In genomic region chr1:58744645-58745044, GRCm38 (mm10) we compare ENCODE assay signal across 17 mouse cellular contexts. TPM values are rescaled to one million over a fixed set of nuclear protein-coding genes. Genes with fewer than 3 reads are reported as not detected.
DNase-seq lines count a peak whose midpoint lies in the region; ATAC-seq and TF ChIP-seq lines count a peak whose summit lies in the region.
"Had no signal": no experiment of that assay in that cellular context is flagged by ENCODE, and none has a peak within 500 bp of the region (broad histone marks: within the 10 kb centered on the region; RNA-seq: fewer than 3 reads in every experiment).

No protein-coding gene starts in this region.

- no peaks in the 10 kb centered on the region for H3K9me3 ChIP-seq in embryonic facial prominence, embryonic 14.5 days (ENCODE audit: control insufficient read depth, low read length)
- no peaks in the 10 kb centered on the region for H3K9me3 ChIP-seq in embryonic facial prominence, embryonic 10.5 days
- no peaks in the 10 kb centered on the region for H3K9me3 ChIP-seq in lung, postnatal 0 days (ENCODE audit: low read length)
- no peaks in the 10 kb centered on the region for H3K9me3 ChIP-seq in kidney, postnatal 0 days (replicated peaks; ENCODE audit: low read length)
- no peaks in the 10 kb centered on the region for H3K9me3 ChIP-seq in hindbrain, embryonic 11.5 days (ENCODE audit: control insufficient read depth, low read length)
- H3K9me3 ChIP-seq: forebrain, embryonic 10.5 days; hindbrain, embryonic 15.5 days; midbrain, embryonic 10.5 days; stomach, embryonic 15.5 days had no signal

- 84% methylated on average over 7 of the region's 7 CpGs for WGBS in embryonic facial prominence, embryonic 14.5 days
- WGBS in embryonic facial prominence, embryonic 10.5 days = 87% methylated on average over 7 of the region's 7 CpGs
- WGBS in lung, postnatal 0 days = 77% methylated on average over 7 of the region's 7 CpGs
- WGBS in kidney, postnatal 0 days = 55% methylated on average over 7 of the region's 7 CpGs
- 82% methylated on average over 7 of the region's 7 CpGs for WGBS in small intestine, adult 2 months
- WGBS in hindbrain, embryonic 11.5 days = 92% methylated on average over 7 of the region's 7 CpGs

- peaks cover 90% of the 10 kb centered on the region for H3K36me3 ChIP-seq in embryonic facial prominence, embryonic 14.5 days (ENCODE audit: control insufficient read depth, insufficient read depth, low read length)
- peaks cover 97% of the 10 kb centered on the region for H3K36me3 ChIP-seq in embryonic facial prominence, embryonic 10.5 days (replicated peaks)
- H3K36me3 ChIP-seq in lung, postnatal 0 days (ENCODE audit: insufficient read depth, low read length) = peaks cover 70% of the 10 kb centered on the region
- H3K36me3 ChIP-seq in kidney, postnatal 0 days (ENCODE audit: insufficient read depth, low read length) = peaks cover 79% of the 10 kb centered on the region
- peaks cover 76% of the 10 kb centered on the region for H3K36me3 ChIP-seq in small intestine, adult 2 months (ENCODE audit: control insufficient read depth, insufficient read depth, low read length)
- no peaks in the 10 kb centered on the region for H3K36me3 ChIP-seq in hindbrain, embryonic 11.5 days (ENCODE audit: control insufficient read depth, insufficient read depth, low read length)

- no peak for TF ChIP-seq EP300 in lung, postnatal 0 days (IDR thresholded peaks at IDR 0.05)

- no peak overlapping the region for H3K9ac ChIP-seq in embryonic facial prominence, embryonic 14.5 days (ENCODE audit: low read depth, low read length)
- H3K9ac ChIP-seq in lung, postnatal 0 days (replicated peaks; ENCODE audit: low read depth) = no peak overlapping the region
- H3K9ac ChIP-seq in kidney, postnatal 0 days (ENCODE audit: low read depth, low read length) = no peak overlapping the region
- no peak overlapping the region for H3K9ac ChIP-seq in hindbrain, embryonic 11.5 days (ENCODE audit: low read depth, low read length)
- H3K9ac ChIP-seq: hindbrain, embryonic 15.5 days; liver, embryonic 14.5 days; stomach, embryonic 15.5 days had no signal

- ATAC-seq in embryonic facial prominence, embryonic 14.5 days (ENCODE audit: low read depth) = no peak
- no peak for ATAC-seq in lung, postnatal 0 days
- ATAC-seq in kidney, postnatal 0 days (replicated peaks; ENCODE audit: low FRiP score, low read depth) = peak; percentile 86
- ATAC-seq in hindbrain, embryonic 11.5 days (ENCODE audit: low FRiP score) = no peak
- ATAC-seq: Patski had no signal

- DNase-seq in embryonic facial prominence, embryonic 14.5 days (ENCODE audit: low spot score) = peak; percentile 11
- no peak for DNase-seq in embryonic facial prominence, embryonic 10.5 days (ENCODE audit: low spot score)
- DNase-seq in lung, postnatal 10 days = peak; percentile 68
- DNase-seq in lung, postnatal 0 days (ENCODE audit: low spot score) = no peak
- peak; percentile 37 for DNase-seq in kidney, postnatal 0 days (ENCODE audit: low spot score)
- no peak for DNase-seq in cerebellum, adult 8-10 months
- no peak for DNase-seq in hindbrain, embryonic 11.5 days (ENCODE audit: low spot score)
- DNase-seq: cerebellum, adult 9-10 months; thymus, postnatal 36 days had no signal

- no peak overlapping the region for H3K4me3 ChIP-seq in embryonic facial prominence, embryonic 14.5 days (ENCODE audit: low read depth, low read length)
- H3K4me3 ChIP-seq in embryonic facial prominence, embryonic 10.5 days = no peak overlapping the region
- no peak overlapping the region for H3K4me3 ChIP-seq in lung, postnatal 0 days (ENCODE audit: low read depth, low read length)
- H3K4me3 ChIP-seq in kidney, postnatal 0 days (replicated peaks; ENCODE audit: low read depth, low read length) = no peak overlapping the region
- no peak overlapping the region for H3K4me3 ChIP-seq in small intestine, adult 2 months (ENCODE audit: low read depth, low read length)
- no peak overlapping the region for H3K4me3 ChIP-seq in hindbrain, embryonic 11.5 days (ENCODE audit: low read depth, low read length)
- H3K4me3 ChIP-seq: forebrain, embryonic 10.5 days; hindbrain, embryonic 15.5 days; midbrain, embryonic 10.5 days; stomach, embryonic 15.5 days had no signal

- no peak for TF ChIP-seq POLR2A in small intestine, adult 2 months (IDR thresholded peaks at IDR 0.05; ENCODE audit: low read depth, low read length)

- H3K27ac ChIP-seq in embryonic facial prominence, embryonic 14.5 days (replicated peaks; ENCODE audit: low read depth, low read length) = no peak overlapping the region
- no peak overlapping the region for H3K27ac ChIP-seq in embryonic facial prominence, embryonic 10.5 days (replicated peaks)
- no peak overlapping the region for H3K27ac ChIP-seq in lung, postnatal 0 days (ENCODE audit: low read length)
- H3K27ac ChIP-seq in kidney, postnatal 0 days = peak overlapping the region; percentile 51
- 0 out of 2 replicates have a peak overlapping the region, but pooled peaks have one; percentile 26 for H3K27ac ChIP-seq in small intestine, adult 2 months (ENCODE audit: insufficient read depth, low read depth, low read length)
- no peak overlapping the region for H3K27ac ChIP-seq in hindbrain, embryonic 11.5 days (ENCODE audit: low read depth, low read length)
- H3K27ac ChIP-seq: forebrain, embryonic 10.5 days; hindbrain, embryonic 15.5 days; liver, embryonic 14.5 days; midbrain, embryonic 10.5 days; stomach, embryonic 15.5 days had no signal

- H3K4me2 ChIP-seq in embryonic facial prominence, embryonic 14.5 days (ENCODE audit: low read depth, low read length) = no peak overlapping the region
- H3K4me2 ChIP-seq in lung, postnatal 0 days (replicated peaks; ENCODE audit: low read depth, low read length) = no peak overlapping the region
- H3K4me2 ChIP-seq in kidney, postnatal 0 days (ENCODE audit: low read length) = no peak overlapping the region
- no peak overlapping the region for H3K4me2 ChIP-seq in hindbrain, embryonic 11.5 days (replicated peaks; ENCODE audit: low read depth, low read length)
- H3K4me2 ChIP-seq: hindbrain, embryonic 15.5 days; stomach, embryonic 15.5 days had no signal

- H3K27me3 ChIP-seq in embryonic facial prominence, embryonic 14.5 days (replicated peaks; ENCODE audit: control insufficient read depth, insufficient read depth, low read length) = no peaks in the 10 kb centered on the region
- H3K27me3 ChIP-seq in embryonic facial prominence, embryonic 10.5 days (replicated peaks; ENCODE audit: low read depth, poor library complexity, severe bottlenecking) = no peaks in the 10 kb centered on the region
- no peaks in the 10 kb centered on the region for H3K27me3 ChIP-seq in lung, postnatal 0 days (replicated peaks; ENCODE audit: insufficient read depth, low read length)
- no peaks in the 10 kb centered on the region for H3K27me3 ChIP-seq in kidney, postnatal 0 days (ENCODE audit: insufficient read depth, low read length)
- no peaks in the 10 kb centered on the region for H3K27me3 ChIP-seq in small intestine, adult 2 months (ENCODE audit: control insufficient read depth, insufficient read depth, low read length)
- H3K27me3 ChIP-seq in hindbrain, embryonic 11.5 days (ENCODE audit: control insufficient read depth, insufficient read depth, low read length) = no peaks in the 10 kb centered on the region
- H3K27me3 ChIP-seq: hindbrain, embryonic 15.5 days; Patski; stomach, embryonic 15.5 days had no signal

- no peaks in the 10 kb centered on the region for H3K4me1 ChIP-seq in embryonic facial prominence, embryonic 14.5 days (ENCODE audit: control insufficient read depth, insufficient read depth, low read length)
- no peaks in the 10 kb centered on the region for H3K4me1 ChIP-seq in embryonic facial prominence, embryonic 10.5 days
- H3K4me1 ChIP-seq in lung, postnatal 0 days (ENCODE audit: insufficient read depth, low read depth, low read length) = no peaks in the 10 kb centered on the region
- H3K4me1 ChIP-seq in kidney, postnatal 0 days (replicated peaks; ENCODE audit: insufficient read depth, low read length) = no peaks in the 10 kb centered on the region
- peaks cover 11% of the 10 kb centered on the region; the same call in 1 of the 2 replicates for H3K4me1 ChIP-seq in small intestine, adult 2 months (ENCODE audit: control insufficient read depth, insufficient read depth, insufficient read length, low read length)
- H3K4me1 ChIP-seq in hindbrain, embryonic 11.5 days (replicated peaks; ENCODE audit: control insufficient read depth, insufficient read depth, low read length) = no peaks in the 10 kb centered on the region
- H3K4me1 ChIP-seq: forebrain, embryonic 10.5 days; hindbrain, embryonic 15.5 days; midbrain, embryonic 10.5 days; stomach, embryonic 15.5 days had no signal

- no peak for TF ChIP-seq CTCF in lung, postnatal 0 days (IDR thresholded peaks at IDR 0.05)
- TF ChIP-seq CTCF in kidney, postnatal 0 days (IDR thresholded peaks at IDR 0.05; ENCODE audit: low read depth) = no peak
- no peak for TF ChIP-seq CTCF in small intestine, adult 2 months (IDR thresholded peaks at IDR 0.05; ENCODE audit: extremely low read depth, insufficient read length, insufficient replicate concordance, low read depth, low read length)

RNA-seq across cellular contexts. Expression of gene Cflar, which starts 33.3 kb away (rescaled TPM):
- 32.4 and 33.9 TPM in 2 replicates for polyA plus RNA-seq in embryonic facial prominence, embryonic 14.5 days (2014; fragmentation: Nextera tagmentation; extraction: Ambion mirVana)
- 27.3 and 29.7 TPM in 2 replicates for polyA plus RNA-seq in embryonic facial prominence, embryonic 10.5 days (2016; fragmentation: Nextera tagmentation; extraction: Ambion mirVana)
- polyA plus RNA-seq in lung, postnatal 0 days (2015; fragmentation: Nextera tagmentation; extraction: Ambion mirVana) = 62.1 and 62.2 TPM in 2 replicates
- 62.1 and 66.4 TPM in 2 replicates for polyA plus RNA-seq in kidney, postnatal 0 days (2015; fragmentation: Nextera tagmentation; extraction: Ambion mirVana)
- polyA plus RNA-seq in small intestine, adult 2 months (2012; rRNA removed) = 9.8 and 29.5 TPM in 2 replicates
- polyA plus RNA-seq in hindbrain, embryonic 11.5 days (2014; fragmentation: Nextera tagmentation; extraction: Ambion mirVana) = 23.5 and 27.7 TPM in 2 replicates

RNA-seq across cellular contexts. Expression of gene Als2cr12, which starts 48.9 kb away (rescaled TPM):
- polyA plus RNA-seq in embryonic facial prominence, embryonic 14.5 days (2014; fragmentation: Nextera tagmentation; extraction: Ambion mirVana) = 0.13 and 0.22 TPM in 2 replicates
- not detected in 2 replicates for polyA plus RNA-seq in embryonic facial prominence, embryonic 10.5 days (2016; fragmentation: Nextera tagmentation; extraction: Ambion mirVana)
- polyA plus RNA-seq in lung, postnatal 0 days (2015; fragmentation: Nextera tagmentation; extraction: Ambion mirVana) = 0.11 and 0.21 TPM in 2 replicates
- polyA plus RNA-seq in kidney, postnatal 0 days (2015; fragmentation: Nextera tagmentation; extraction: Ambion mirVana) = 0.92 and 0.96 TPM in 2 replicates
- polyA plus RNA-seq in small intestine, adult 2 months (2012; rRNA removed) = 0.06 and 0.47 TPM in 2 replicates
- polyA plus RNA-seq in hindbrain, embryonic 11.5 days (2014; fragmentation: Nextera tagmentation; extraction: Ambion mirVana) = 0.10 TPM in 1 of 2 replicates, not detected in the other
- polyA plus RNA-seq: forebrain, embryonic 10.5 days; heart, embryonic 14.5 days; hindbrain, embryonic 15.5 days; liver, embryonic 14.5 days; midbrain, embryonic 10.5 days had no signal

RNA-seq across cellular contexts. Expression of gene Casp8, which starts 50.5 kb away (rescaled TPM):
- 23.3 and 24.2 TPM in 2 replicates for polyA plus RNA-seq in embryonic facial prominence, embryonic 14.5 days (2014; fragmentation: Nextera tagmentation; extraction: Ambion mirVana)
- 13.1 TPM in 2 replicates for polyA plus RNA-seq in embryonic facial prominence, embryonic 10.5 days (2016; fragmentation: Nextera tagmentation; extraction: Ambion mirVana)
- 33.4 and 41.8 TPM in 2 replicates for polyA plus RNA-seq in lung, postnatal 0 days (2015; fragmentation: Nextera tagmentation; extraction: Ambion mirVana)
- polyA plus RNA-seq in kidney, postnatal 0 days (2015; fragmentation: Nextera tagmentation; extraction: Ambion mirVana) = 28.0 and 31.3 TPM in 2 replicates
- 4.1 and 9.4 TPM in 2 replicates for polyA plus RNA-seq in small intestine, adult 2 months (2012; rRNA removed)
- 12.3 and 16.8 TPM in 2 replicates for polyA plus RNA-seq in hindbrain, embryonic 11.5 days (2014; fragmentation: Nextera tagmentation; extraction: Ambion mirVana)

Comparison
In these comparisons a context has a peak if more than half of its experiments do, and no peak if none do; other contexts are left out.
1. DNase-seq: peak in embryonic facial prominence, embryonic 14.5 days (single experiment), lung, postnatal 10 days (single experiment) and kidney, postnatal 0 days (single experiment); none in embryonic facial prominence, embryonic 10.5 days (single experiment), lung, postnatal 0 days (single experiment), cerebellum, adult 8-10 months (single experiment) and hindbrain, embryonic 11.5 days (single experiment).
2. H3K27ac ChIP-seq: peak in kidney, postnatal 0 days (single experiment) and small intestine, adult 2 months (single experiment); none in embryonic facial prominence, embryonic 14.5 days (single experiment), embryonic facial prominence, embryonic 10.5 days (single experiment), lung, postnatal 0 days (single experiment) and hindbrain, embryonic 11.5 days (single experiment).